Mouse (Mus musculus) stomach, embryonic 16.5 days (tissue): Measurements from ENCODE around the gene Sorcs2. TPM values are rescaled to one million over a fixed set of nuclear protein-coding genes. Genes with fewer than 3 reads are reported as not detected.

Experiments
- ATAC-seq: fragments of 200-750 bp; cut with Nextera tagmentation; 2 replicates; pipeline ENCODE4 v1.8.0; 2017; ENCODE audit warnings: moderate number of reproducible peaks, moderate TSS enrichment; ENCODE audit not compliant: insufficient read depth, low FRiP score
- H3K27ac ChIP-seq: fragments of 300-500 bp; sonication (generic); 2 replicates; pipeline ENCODE4 v1.5.1; 2014; ENCODE audit warnings: low read length
- H3K27me3 ChIP-seq: fragments of 300-500 bp; sonication (generic); 2 replicates; pipeline ENCODE4 v1.6.1; 2014; ENCODE audit warnings: low read length, control low read depth, mixed read lengths; ENCODE audit not compliant: control insufficient read depth, insufficient read depth
- H3K36me3 ChIP-seq: fragments of 300-500 bp; sonication (generic); 2 replicates; pipeline ENCODE4 v1.6.1; 2014; ENCODE audit warnings: low read length; ENCODE audit not compliant: control insufficient read depth, insufficient read depth
- H3K4me1 ChIP-seq: fragments of 300-500 bp; sonication (generic); 2 replicates; pipeline ENCODE4 v1.6.1; 2014; ENCODE audit warnings: low read length, control low read depth, mixed read lengths; ENCODE audit not compliant: control insufficient read depth, insufficient read depth
- H3K4me2 ChIP-seq: fragments of 300-500 bp; sonication (generic); 2 replicates; pipeline ENCODE4 v1.6.1; 2014; ENCODE audit warnings: low read depth, low read length, mixed read lengths
- H3K4me3 ChIP-seq: fragments of 300-500 bp; sonication (generic); replicated peaks from 2 replicates; pipeline ENCODE4 v1.5.1; 2014; ENCODE audit warnings: mild to moderate bottlenecking, low read length
- H3K9ac ChIP-seq: fragments of 300-500 bp; sonication (generic); 2 replicates; pipeline ENCODE4 v1.6.1; 2014; ENCODE audit warnings: low read length
- H3K9me3 ChIP-seq: fragments of 300-500 bp; sonication (generic); replicated peaks from 2 replicates; pipeline ENCODE4 v1.6.1; 2016; ENCODE audit warnings: low read length, control low read depth; ENCODE audit not compliant: control insufficient read depth
- WGBS: fragments of 180-500 bp; shearing (Covaris S2); extraction: QIAGEN DNeasy Blood & Tissue Kit; methylation state at CpG from one replicate; pipeline ENCODE4 v1.1.7; 2014; 5-methylcytosine and 5-hydroxymethylcytosine counted together
- polyA plus RNA-seq: library from polyadenylated mRNA; unstranded; fragments of >200 nt; fragmentation: Nextera tagmentation; extraction: Ambion mirVana; gene quantifications from 2 replicates; pipeline ENCODE4 v1.2.1, GENCODE M21; 2015

Gene Sorcs2
- polyA plus RNA-seq, 1 experiment from 2014 or later: 11.8 TPM

GRCm38 (mm10) chr5:36223787-36224186, 174.2 kb downstream of the Sorcs2 start:
- WGBS: 77% methylated on average over 6 of the region's 6 CpGs
- Histone ChIP-seq H3K9me3 (no peaks in the 10 kb centered on the region), H3K4me1 (peaks cover 16% of the 10 kb centered on the region), H3K4me2 (no peak overlapping the region), H3K27me3 (no peaks in the 10 kb centered on the region), H3K4me3 (no peak overlapping the region), H3K36me3 (no peaks in the 10 kb centered on the region), H3K9ac (no peak overlapping the region), H3K27ac (no peak overlapping the region)
- ATAC-seq: no peak

GRCm38 (mm10) chr5:36220626-36221025, 177.3 kb downstream of the Sorcs2 start:
- H3K4me2 ChIP-seq: no peak overlapping the region
- H3K36me3 ChIP-seq: no peaks in the 10 kb centered on the region
- peaks cover 5% of the 10 kb centered on the region; the same call in 1 of the 2 replicates for H3K4me1 ChIP-seq
- no peak overlapping the region for H3K27ac ChIP-seq
- no peak overlapping the region for H3K9ac ChIP-seq
- H3K4me3 ChIP-seq: no peak overlapping the region
- H3K27me3 ChIP-seq: no peaks in the 10 kb centered on the region
- 66% methylated on average over 6 of the region's 6 CpGs for WGBS
- no peak for ATAC-seq
- H3K9me3 ChIP-seq: no peaks in the 10 kb centered on the region

- 86% methylated on average over 4 of the region's 4 CpGs for WGBS
- H3K9me3 ChIP-seq: no peaks in the 10 kb centered on the region
- ATAC-seq: no peak
- no peaks in the 10 kb centered on the region for H3K27me3 ChIP-seq
- no peaks in the 10 kb centered on the region for H3K36me3 ChIP-seq
- H3K4me3 ChIP-seq: no peak overlapping the region
- H3K4me1 ChIP-seq: no peaks in the 10 kb centered on the region
- no peak overlapping the region for H3K4me2 ChIP-seq
- no peak overlapping the region for H3K9ac ChIP-seq
- no peak overlapping the region for H3K27ac ChIP-seq
These were observed 177.8 kb downstream of the Sorcs2 start for GRCm38 (mm10) chr5:36220105-36220504.

DNA sequence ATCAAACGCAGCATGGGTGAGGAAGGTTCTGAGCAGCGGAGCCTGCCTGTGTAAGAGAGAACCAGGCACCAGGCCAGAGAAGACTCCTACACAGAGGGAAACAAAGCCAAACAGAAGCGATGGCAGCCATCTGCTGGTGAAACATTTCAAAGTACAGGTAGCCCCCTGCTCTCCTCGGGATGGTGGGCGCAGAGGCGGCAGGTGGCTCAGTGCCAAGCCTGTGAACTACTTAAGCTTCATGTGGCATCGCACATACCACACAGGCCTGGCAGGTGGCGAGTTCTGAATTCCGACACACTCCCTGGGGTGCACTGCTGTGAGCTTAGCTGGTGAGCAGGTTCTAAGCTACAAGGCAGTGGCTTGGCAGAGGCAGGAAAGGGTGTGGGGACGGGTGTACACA, 184.6 kb downstream of the Sorcs2 start:
- H3K4me3 ChIP-seq: no peak overlapping the region
- no peak for ATAC-seq
- H3K4me2 ChIP-seq: no peak overlapping the region
- 76% methylated on average over 10 of the region's 10 CpGs for WGBS
- no peak overlapping the region for H3K27ac ChIP-seq
- H3K9ac ChIP-seq: no peak overlapping the region
- no peaks in the 10 kb centered on the region for H3K36me3 ChIP-seq
- 0 out of 2 replicates have a peak, but pooled peaks cover 4% of the 10 kb centered on the region for H3K4me1 ChIP-seq
- peaks cover 4% of the 10 kb centered on the region; the same call in 1 of the 2 replicates for H3K9me3 ChIP-seq
- no peaks in the 10 kb centered on the region for H3K27me3 ChIP-seq

GRCm38 (mm10) chr5:36208803-36209202, 189.1 kb downstream of the Sorcs2 start:
- WGBS: 58% methylated on average over 3 of the region's 3 CpGs
- ATAC-seq: peak; percentile 51; the same call in 1 of the 2 replicates

DNA sequence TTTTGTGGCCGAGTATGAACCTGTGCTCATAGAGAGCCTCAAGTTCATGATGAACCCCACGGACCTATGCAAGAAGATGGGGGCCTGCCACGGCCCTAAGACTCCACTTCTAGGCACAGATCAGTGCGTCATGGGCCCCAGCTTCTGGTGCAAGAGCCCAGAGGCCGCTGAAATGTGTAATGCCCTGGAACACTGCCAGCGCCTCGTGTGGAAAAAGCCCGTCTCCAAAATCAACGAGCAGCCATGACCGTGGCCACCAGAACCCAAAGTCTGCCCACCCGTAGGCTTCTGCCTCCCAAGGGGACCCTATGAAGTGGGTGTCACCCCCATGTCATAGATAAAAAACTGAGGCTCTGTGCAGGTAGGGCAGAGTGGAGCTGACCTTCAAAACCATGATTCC, 192.5 kb downstream of the Sorcs2 start:
- Histone ChIP-seq H3K9ac (no peak overlapping the region), H3K4me2 (no peak overlapping the region), H3K27me3 (no peaks in the 10 kb centered on the region), H3K27ac (no peak overlapping the region), H3K4me3 (no peak overlapping the region; the same call in 1 of the 2 replicates), H3K9me3 (no peaks in the 10 kb centered on the region), H3K36me3 (no peaks in the 10 kb centered on the region), H3K4me1 (peaks cover 10% of the 10 kb centered on the region; the same call in 1 of the 2 replicates)
- ATAC-seq: no peak
- 70% methylated on average over 11 of the region's 11 CpGs for WGBS

More at GRCm38 (mm10) chr5:36208803-36209202, 189.1 kb downstream of the Sorcs2 start:
- H3K27me3 ChIP-seq: no peaks in the 10 kb centered on the region
- H3K9ac ChIP-seq: no peak overlapping the region
- H3K4me2 ChIP-seq: no peak overlapping the region
- H3K9me3 ChIP-seq: no peaks in the 10 kb centered on the region
- H3K4me1 ChIP-seq: 0 out of 2 replicates have a peak, but pooled peaks cover 5% of the 10 kb centered on the region
- no peak overlapping the region for H3K4me3 ChIP-seq
- H3K36me3 ChIP-seq: no peaks in the 10 kb centered on the region
- H3K27ac ChIP-seq: peak overlapping the region; percentile 35; the same call in 1 of the 2 replicates

GRCm38 (mm10) chr5:36203916-36204315, 194.0 kb downstream of the Sorcs2 start, which contains the start of gene Psapl1:
Gene Psapl1, plus strand, starts transcription at chr5:36204021.
- Histone ChIP-seq H3K9ac (peak within 1 kb of the TSS; percentile 48), H3K4me2 (peak within 1 kb of the TSS; percentile 27; the same call in 1 of the 2 replicates), H3K4me1 (peaks cover 10% of the 10 kb centered on the region; the same call in 1 of the 2 replicates), H3K27me3 (no peaks in the 10 kb centered on the region), H3K36me3 (no peaks in the 10 kb centered on the region), H3K4me3 (0 out of 2 replicates have a peak within 1 kb of the TSS, but pooled peaks have one; percentile 6), H3K27ac (peak within 1 kb of the TSS; percentile 92), H3K9me3 (no peaks in the 10 kb centered on the region)
- WGBS: 77% methylated on average over 10 of the region's 10 CpGs
- peak; percentile 81; the same call in 1 of the 2 replicates for ATAC-seq

DNA sequence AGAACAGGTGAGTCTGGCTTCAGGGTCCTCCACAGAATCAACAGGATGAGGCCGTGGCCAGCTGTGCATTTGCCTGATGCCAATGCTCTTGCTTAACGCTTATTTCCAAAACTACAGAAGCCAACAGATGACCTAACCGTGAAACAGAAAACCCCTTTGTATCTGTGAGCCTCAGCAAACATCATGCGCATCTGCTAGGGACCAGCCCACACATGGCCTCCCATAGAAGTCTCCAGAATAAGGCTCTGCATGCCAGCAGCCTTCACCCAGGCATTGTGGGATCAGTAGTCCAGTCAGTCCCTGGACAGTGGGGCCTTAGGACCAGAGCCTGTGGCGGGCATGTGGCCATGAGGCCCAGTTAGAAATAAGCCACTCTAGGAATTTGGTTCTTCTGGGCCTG, 194.5 kb downstream of the Sorcs2 start:
- 74% methylated on average over 5 of the region's 5 CpGs for WGBS
- H3K27ac ChIP-seq: peak overlapping the region; percentile 92
- H3K9ac ChIP-seq: peak overlapping the region; percentile 48
- ATAC-seq: no peak
- H3K9me3 ChIP-seq: no peaks in the 10 kb centered on the region
- 0 out of 2 replicates have a peak overlapping the region, but pooled peaks have one; percentile 12 for H3K4me2 ChIP-seq
- peaks cover 7% of the 10 kb centered on the region; the same call in 1 of the 2 replicates for H3K4me1 ChIP-seq
- no peaks in the 10 kb centered on the region for H3K27me3 ChIP-seq
- no peaks in the 10 kb centered on the region for H3K36me3 ChIP-seq
- H3K4me3 ChIP-seq: no peak overlapping the region

GRCm38 (mm10) chr5:36202781-36203180, 195.2 kb downstream of the Sorcs2 start:
- 66% methylated on average over 5 of the region's 5 CpGs for WGBS
- Histone ChIP-seq H3K27me3 (no peaks in the 10 kb centered on the region), H3K9ac (no peak overlapping the region; the same call in 1 of the 2 replicates), H3K4me3 (no peak overlapping the region), H3K4me2 (0 out of 2 replicates have a peak overlapping the region, but pooled peaks have one; percentile 12), H3K4me1 (peaks cover 5% of the 10 kb centered on the region; the same call in 1 of the 2 replicates), H3K27ac (peak overlapping the region; percentile 92), H3K36me3 (no peaks in the 10 kb centered on the region), H3K9me3 (no peaks in the 10 kb centered on the region)
- peak; percentile 71; the same call in 1 of the 2 replicates for ATAC-seq
